Mouse (Mus musculus) heart, embryonic 10.5 days (tissue): ENCODE measurements around the gene Dapk3. TPM values are rescaled to one million over a fixed set of nuclear protein-coding genes. Genes with fewer than 3 reads are reported as not detected.
A peak's percentile ranks its signal among the peaks of the same experiment; 100 is the strongest.

ENCODE experiments used
- DNase-seq: peaks from one replicate; pipeline ENCODE4 v3.0.0-alpha.2; 2017; ENCODE audit warnings: low spot score
- H3K27ac ChIP-seq: fragments of 300-500 bp; sonication (generic); 2 replicates; pipeline ENCODE4 v1.5.1; 2016; ENCODE audit warnings: mild to moderate bottlenecking
- H3K27me3 ChIP-seq: fragments of 300-500 bp; sonication (generic); 2 replicates; pipeline ENCODE4 v1.6.1; 2016; ENCODE audit warnings: mild to moderate bottlenecking; ENCODE audit not compliant: poor library complexity, insufficient read depth, severe bottlenecking
- H3K36me3 ChIP-seq: fragments of 300-500 bp; sonication (generic); 2 replicates; pipeline ENCODE4 v1.6.1; 2016; ENCODE audit warnings: mild to moderate bottlenecking, moderate library complexity
- H3K4me1 ChIP-seq: fragments of 300-500 bp; sonication (generic); 2 replicates; pipeline ENCODE4 v1.6.1; 2016; ENCODE audit warnings: mild to moderate bottlenecking
- H3K4me3 ChIP-seq: fragments of 300-500 bp; sonication (generic); 2 replicates; pipeline ENCODE4 v1.5.1; 2016; ENCODE audit warnings: mild to moderate bottlenecking, moderate library complexity
- H3K9me3 ChIP-seq: fragments of 300-500 bp; sonication (generic); 2 replicates; pipeline ENCODE4 v1.6.1; 2016; ENCODE audit warnings: mild to moderate bottlenecking, moderate library complexity
- WGBS: fragments of 180-500 bp; shearing (Covaris S2); methylation state at CpG from one replicate; pipeline ENCODE4 v1.1.7; 2016; 5-methylcytosine and 5-hydroxymethylcytosine counted together
- polyA plus RNA-seq: library from polyadenylated mRNA; unstranded; fragments of >200 nt; fragmentation: Nextera tagmentation; extraction: Ambion mirVana; gene quantifications from 2 replicates; pipeline ENCODE4 v1.2.1, GENCODE M21; 2016

Dapk3 gene
- polyA plus RNA-seq, 1 experiment from 2014 or later: 78.7 TPM

GRCm38 (mm10) chr10:81230438-81231332 lies 47.9 kb downstream of the Dapk3 start, which contains the start of gene Atcay:
Atcay (minus strand) TSS chr10:81230833.
- DNase-seq: no peak
- peaks cover 50% of the 10 kb centered on the region for H3K27me3 ChIP-seq
- H3K27ac ChIP-seq: peak within 1 kb of the TSS; percentile 36; the same call in 1 of the 2 replicates
- no peaks in the 10 kb centered on the region; the same call in 1 of the 2 replicates for H3K36me3 ChIP-seq
- H3K4me3 ChIP-seq: peak within 1 kb of the TSS; percentile 44
- 12% methylated on average over 27 of the region's 27 CpGs for WGBS
- H3K4me1 ChIP-seq: peaks cover 31% of the 10 kb centered on the region
- no peaks in the 10 kb centered on the region for H3K9me3 ChIP-seq

DNA sequence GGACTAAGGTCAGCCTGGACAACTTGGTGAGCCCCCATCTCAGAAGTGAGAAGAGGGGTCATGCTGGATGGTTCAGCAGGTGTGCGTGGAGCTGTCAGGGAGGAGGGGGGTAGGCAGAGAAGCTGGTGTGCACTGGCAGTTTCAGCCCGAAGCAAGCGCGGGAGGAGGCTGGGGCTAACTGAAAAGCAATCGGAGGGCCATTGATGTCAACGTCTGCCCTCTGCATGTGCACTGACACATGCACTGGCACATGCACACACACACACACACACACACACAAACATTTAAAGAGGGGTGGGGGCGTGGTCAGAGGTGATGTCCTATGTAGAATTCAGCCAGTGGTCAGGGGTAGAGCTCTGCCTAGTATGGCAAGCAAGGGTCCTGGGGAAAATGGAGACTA lies 48.6 kb downstream of the Dapk3 start:
- H3K9me3 ChIP-seq: no peaks in the 10 kb centered on the region
- H3K36me3 ChIP-seq: no peaks in the 10 kb centered on the region; the same call in 1 of the 2 replicates
- H3K4me1 ChIP-seq: peaks cover 31% of the 10 kb centered on the region
- no peak for DNase-seq
- no peak overlapping the region for H3K27ac ChIP-seq
- peaks cover 46% of the 10 kb centered on the region for H3K27me3 ChIP-seq
- 47% methylated on average over 7 of the region's 7 CpGs for WGBS
- no peak overlapping the region for H3K4me3 ChIP-seq

- 7% methylated on average over 29 of the region's 29 CpGs for WGBS
- Histone ChIP-seq H3K4me3 (peak within 1 kb of the TSS; percentile 84), H3K4me1 (peaks cover 36% of the 10 kb centered on the region), H3K36me3 (no peaks in the 10 kb centered on the region; the same call in 1 of the 2 replicates), H3K27ac (peak within 1 kb of the TSS; percentile 94), H3K9me3 (no peaks in the 10 kb centered on the region), H3K27me3 (peaks cover 58% of the 10 kb centered on the region)
- DNase-seq: peak; percentile 95
Observed at GRCm38 (mm10) chr10:81232580-81233225, 49.9 kb downstream of the Dapk3 start, which contains the start of gene Zfr2. Zfr2 (plus strand) TSS chr10:81233155.

DNA sequence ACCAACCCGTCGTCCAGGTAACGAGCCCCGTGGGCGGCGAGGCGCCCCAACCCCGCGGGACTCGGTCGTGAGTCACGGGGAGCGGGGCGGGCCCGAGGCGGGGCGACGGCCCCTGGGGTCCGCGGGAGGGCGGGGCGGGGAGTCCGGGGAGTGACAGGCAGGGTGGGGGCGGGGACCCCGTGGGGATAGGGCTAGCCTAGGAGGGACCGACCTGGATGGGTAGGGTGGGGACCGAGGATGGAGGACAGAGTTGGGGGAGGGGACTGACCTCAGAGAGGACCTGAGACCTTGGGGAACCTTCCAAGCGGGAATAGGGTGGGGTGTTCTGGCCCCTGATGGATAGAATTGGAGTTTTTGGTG lies 50.4 kb downstream of the Dapk3 start:
- WGBS: under 1% methylated on average over 27 of the region's 28 CpGs
- Histone ChIP-seq H3K27ac (peak overlapping the region; percentile 94), H3K4me1 (peaks cover 41% of the 10 kb centered on the region), H3K9me3 (no peaks in the 10 kb centered on the region), H3K27me3 (peaks cover 59% of the 10 kb centered on the region), H3K4me3 (peak overlapping the region; percentile 84), H3K36me3 (no peaks in the 10 kb centered on the region; the same call in 1 of the 2 replicates)
- no peak for DNase-seq

- no peak for DNase-seq
- H3K27ac ChIP-seq: no peak overlapping the region
- no peak overlapping the region; the same call in 1 of the 2 replicates for H3K4me3 ChIP-seq
- H3K4me1 ChIP-seq: peaks cover 43% of the 10 kb centered on the region
- peaks cover 59% of the 10 kb centered on the region for H3K27me3 ChIP-seq
- H3K9me3 ChIP-seq: no peaks in the 10 kb centered on the region
- H3K36me3 ChIP-seq: no peaks in the 10 kb centered on the region; the same call in 1 of the 2 replicates
- 70% methylated on average over 6 of the region's 6 CpGs for WGBS
Observed at GRCm38 (mm10) chr10:81234206-81234605, 51.4 kb downstream of the Dapk3 start.

DNA sequence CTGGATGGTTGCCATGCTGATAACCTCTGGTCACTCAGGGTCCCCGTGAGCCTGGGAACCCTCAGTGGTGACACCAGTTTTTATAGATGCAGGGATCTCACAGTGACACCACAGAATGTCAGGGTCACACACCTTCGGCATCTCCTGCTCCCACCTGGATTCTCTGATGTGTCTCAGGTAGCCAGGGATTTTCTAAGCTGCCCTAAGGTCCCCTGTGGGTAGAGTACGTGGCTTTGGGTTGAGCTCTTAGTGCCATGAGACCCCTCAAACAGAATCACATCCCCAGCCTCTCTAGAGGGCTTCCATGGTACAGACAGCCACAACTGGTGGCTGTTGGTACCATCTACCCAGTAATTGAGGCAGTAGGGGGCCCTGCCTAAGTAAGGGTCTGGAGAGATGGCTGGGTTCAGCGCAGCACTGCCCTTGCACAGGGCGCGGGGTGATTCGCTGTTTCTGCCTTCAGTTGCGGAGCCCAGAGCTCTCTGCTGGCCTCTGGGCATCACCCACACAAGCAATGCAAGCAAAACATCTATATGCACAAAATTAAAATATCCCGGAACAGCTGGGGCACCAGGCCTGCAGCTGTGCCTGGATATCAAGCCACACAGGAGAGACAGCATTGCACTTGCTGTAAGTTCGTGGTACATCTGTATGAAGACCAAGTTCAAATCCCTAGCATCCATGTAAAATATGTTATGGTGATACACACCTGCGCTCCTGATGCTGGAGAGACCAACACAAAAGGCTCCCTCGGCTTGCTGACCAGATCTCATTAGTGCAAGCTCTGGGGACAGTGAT lies 53.9 kb downstream of the Dapk3 start:
- Histone ChIP-seq H3K4me3 (no peak overlapping the region), H3K27me3 (peaks cover 59% of the 10 kb centered on the region), H3K9me3 (no peaks in the 10 kb centered on the region), H3K36me3 (no peaks in the 10 kb centered on the region; the same call in 1 of the 2 replicates), H3K27ac (no peak overlapping the region), H3K4me1 (peaks cover 35% of the 10 kb centered on the region)
- no peak for DNase-seq
- WGBS: 87% methylated on average over 12 of the region's 12 CpGs

DNA sequence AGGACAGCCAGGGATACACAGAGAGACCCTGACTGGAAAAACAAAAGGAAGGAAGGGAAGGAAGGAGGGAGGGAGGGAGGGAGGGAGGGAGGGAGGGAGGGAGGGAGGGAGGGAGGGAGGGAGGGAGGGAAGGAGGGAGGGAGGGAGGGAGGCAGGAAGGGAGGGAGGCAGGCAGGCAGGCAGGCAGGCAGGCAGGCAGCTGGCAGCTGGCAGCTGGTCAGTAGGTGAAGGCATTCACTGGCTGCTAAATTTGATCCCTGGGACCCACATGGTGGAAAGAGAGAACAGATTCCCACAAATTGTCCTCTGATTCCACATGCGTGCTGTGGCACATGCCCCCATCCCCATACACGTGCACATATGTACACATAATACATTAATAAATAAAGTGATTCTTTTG lies 55.8 kb downstream of the Dapk3 start:
- no peaks in the 10 kb centered on the region; the same call in 1 of the 2 replicates for H3K36me3 ChIP-seq
- H3K27ac ChIP-seq: no peak overlapping the region
- H3K4me1 ChIP-seq: peaks cover 25% of the 10 kb centered on the region
- 89% methylated on average over 2 of the region's 2 CpGs for WGBS
- no peaks in the 10 kb centered on the region for H3K9me3 ChIP-seq
- H3K27me3 ChIP-seq: peaks cover 71% of the 10 kb centered on the region
- H3K4me3 ChIP-seq: no peak overlapping the region
- DNase-seq: no peak

- Histone ChIP-seq H3K27me3 (peaks cover 82% of the 10 kb centered on the region), H3K9me3 (no peaks in the 10 kb centered on the region), H3K36me3 (no peaks in the 10 kb centered on the region), H3K4me3 (no peak overlapping the region), H3K4me1 (peaks cover 36% of the 10 kb centered on the region), H3K27ac (no peak overlapping the region)
- WGBS: 21% methylated on average over 13 of the region's 13 CpGs
- no peak for DNase-seq
Observed at GRCm38 (mm10) chr10:81240876-81241275, 58.1 kb downstream of the Dapk3 start.

DNA sequence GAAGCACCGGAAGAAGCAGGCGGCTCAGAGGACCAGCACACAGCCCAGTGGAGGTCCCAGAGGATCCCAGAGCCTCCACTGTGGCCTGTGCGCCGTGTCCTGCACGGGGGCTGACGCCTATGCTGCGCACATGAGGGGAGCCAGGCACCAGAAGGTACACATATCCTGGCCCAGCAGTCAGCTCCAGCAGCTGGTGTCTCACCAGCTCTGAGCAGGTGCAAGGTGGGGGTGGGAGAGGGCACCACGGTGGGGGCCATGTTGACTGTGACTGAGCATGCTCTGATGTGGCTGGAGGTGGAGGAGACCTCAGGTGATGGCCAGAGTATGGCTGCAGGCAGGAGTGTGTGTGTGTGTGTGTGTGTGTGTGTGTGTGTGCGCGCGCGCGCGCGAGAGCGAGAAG lies 59.2 kb downstream of the Dapk3 start:
- WGBS: 86% methylated on average over 16 of the region's 16 CpGs
- DNase-seq: no peak
- no peaks in the 10 kb centered on the region for H3K9me3 ChIP-seq
- H3K27me3 ChIP-seq: peaks cover 88% of the 10 kb centered on the region
- no peak overlapping the region for H3K4me3 ChIP-seq
- peaks cover 42% of the 10 kb centered on the region for H3K4me1 ChIP-seq
- no peak overlapping the region for H3K27ac ChIP-seq
- no peaks in the 10 kb centered on the region for H3K36me3 ChIP-seq

Other genes starting within 250 kb of the Dapk3 start
- gene Gng7, start 168.1 kb upstream of the Dapk3 start, polyA plus RNA-seq: 1.5 and 2.1 TPM in 2 replicates
- 0.08 and 0.11 TPM in 2 replicates for gene Diras1, start 157.3 kb upstream of the Dapk3 start, polyA plus RNA-seq
- 8.9 and 10.7 TPM in 2 replicates for gene Slc39a3, start 145.6 kb upstream of the Dapk3 start, polyA plus RNA-seq
- 197 and 226 TPM in 2 replicates for gene Sgta, start 122.8 kb upstream of the Dapk3 start, polyA plus RNA-seq
- gene Thop1, start 113.0 kb upstream of the Dapk3 start, polyA plus RNA-seq: 58.0 and 73.9 TPM in 2 replicates
- 0.43 and 2.4 TPM in 2 replicates for gene Creb3l3, start 84.1 kb upstream of the Dapk3 start, polyA plus RNA-seq
- 173 and 196 TPM in 2 replicates for gene Map2k2, start 77.1 kb upstream of the Dapk3 start, polyA plus RNA-seq
- gene Zbtb7a, start 47.8 kb upstream of the Dapk3 start, polyA plus RNA-seq: 17.6 and 18.6 TPM in 2 replicates
- 53.5 and 62.2 TPM in 2 replicates for gene Pias4, start 15.1 kb upstream of the Dapk3 start, polyA plus RNA-seq
- gene Eef2, start 6.4 kb upstream of the Dapk3 start, polyA plus RNA-seq: 447 and 460 TPM in 2 replicates
- not detected in 2 replicates for gene 4930442H23Rik, start 844 bp downstream of the Dapk3 start, polyA plus RNA-seq
- gene Nmrk2, start 19.0 kb downstream of the Dapk3 start, polyA plus RNA-seq: 2.7 and 3.8 TPM in 2 replicates
- 0.28 and 0.37 TPM in 2 replicates for gene Atcay, start 47.8 kb downstream of the Dapk3 start, polyA plus RNA-seq
- 4.9 and 5.6 TPM in 2 replicates for gene Zfr2, start 50.1 kb downstream of the Dapk3 start, polyA plus RNA-seq
- 1.2 and 2.2 TPM in 2 replicates for gene Matk, start 69.9 kb downstream of the Dapk3 start, polyA plus RNA-seq
- 284 and 285 TPM in 2 replicates for gene Mrpl54, start 83.9 kb downstream of the Dapk3 start, polyA plus RNA-seq
- 56.5 and 57.0 TPM in 2 replicates for gene Apba3, start 84.0 kb downstream of the Dapk3 start, polyA plus RNA-seq
- 1.8 and 4.4 TPM in 2 replicates for gene Tjp3, start 108.6 kb downstream of the Dapk3 start, polyA plus RNA-seq
- 42.6 and 55.9 TPM in 2 replicates for gene Pip5k1c, start 110.0 kb downstream of the Dapk3 start, polyA plus RNA-seq
- gene Cactin, start 138.1 kb downstream of the Dapk3 start, polyA plus RNA-seq: 37.2 and 51.6 TPM in 2 replicates
- gene Tbxa2r, start 145.7 kb downstream of the Dapk3 start, polyA plus RNA-seq: 10.8 and 15.6 TPM in 2 replicates
- gene Gipc3, start 160.3 kb downstream of the Dapk3 start, polyA plus RNA-seq: not detected in 2 replicates
- gene Hmg20b, start 167.5 kb downstream of the Dapk3 start, polyA plus RNA-seq: 100 and 109 TPM in 2 replicates
- 10.3 and 12.8 TPM in 2 replicates for gene Mfsd12, start 174.5 kb downstream of the Dapk3 start, polyA plus RNA-seq
- gene 4930404N11Rik, start 182.8 kb downstream of the Dapk3 start, polyA plus RNA-seq: 1.1 and 1.4 TPM in 2 replicates
- 105 and 117 TPM in 2 replicates for gene Fzr1, start 195.5 kb downstream of the Dapk3 start, polyA plus RNA-seq
- gene Dohh, start 201.4 kb downstream of the Dapk3 start, polyA plus RNA-seq: 100 and 105 TPM in 2 replicates
- 2.2 and 3.1 TPM in 2 replicates for gene Gm48551, start 201.5 kb downstream of the Dapk3 start, polyA plus RNA-seq
- 1.1 and 1.7 TPM in 2 replicates for gene Gm48552, start 206.0 kb downstream of the Dapk3 start, polyA plus RNA-seq
- gene Smim24, start 210.0 kb downstream of the Dapk3 start, polyA plus RNA-seq: 3.4 and 4.0 TPM in 2 replicates